In genomic region chr7:27653681-27654437, GRCm38 (mm10) we compare ENCODE assay signal across 9 mouse cellular contexts. TPM values are rescaled to one million over a fixed set of nuclear protein-coding genes. Genes with fewer than 3 reads are reported as not detected.
DNase-seq lines count a peak whose midpoint lies in the region; ATAC-seq lines count a peak whose summit lies in the region.
"Had no signal": no experiment of that assay in that cellular context is flagged by ENCODE, and none has a peak within 500 bp of the region (broad histone marks: within the 10 kb centered on the region; RNA-seq: fewer than 3 reads in every experiment).

Gene Ttc9b (plus strand): TSS chr7:27653915.

- no peak for ATAC-seq in liver, embryonic 11.5 days (replicated peaks; ENCODE audit: low FRiP score)

- H3K4me2 ChIP-seq in liver, embryonic 11.5 days, result peak within 1 kb of the TSS; percentile 29; the same call in 1 of the 2 replicates

- no peak within 1 kb of the TSS for H3K9ac ChIP-seq in liver, embryonic 11.5 days (ENCODE audit: low read depth, low read length)

- WGBS in liver, embryonic 11.5 days, result 7% methylated on average over 61 of the region's 62 CpGs

- no peaks in the 10 kb centered on the region for H3K9me3 ChIP-seq in liver, embryonic 11.5 days (ENCODE audit: control insufficient read depth, low read length)

- peaks cover 71% of the 10 kb centered on the region for H3K27me3 ChIP-seq in liver, embryonic 11.5 days (replicated peaks; ENCODE audit: control insufficient read depth, insufficient read depth, low read length)

- peak; percentile 48 to 68 for DNase-seq in urinary bladder, postnatal 4 days (ENCODE audit: low spot score in 2 of 2)
- DNase-seq in urinary bladder, adult 2 months (ENCODE audit: low spot score), result no peak
- peak; percentile 83 to 87 for DNase-seq in cerebellum, postnatal 36 days
- peak; percentile 85 to 86 for DNase-seq in frontal cortex, postnatal 36 days (ENCODE audit: low spot score in 2 of 2)
- peak; percentile 27 to 49 for DNase-seq in kidney, postnatal 25 days
- DNase-seq in liver, embryonic 11.5 days (ENCODE audit: low spot score), result no peak
- DNase-seq in retina, postnatal 1 day, result peak; percentile 83
- DNase-seq in spleen, postnatal 36 days (ENCODE audit: low spot score in 2 of 2), result no peak

- H3K4me3 ChIP-seq in liver, embryonic 11.5 days (ENCODE audit: low read depth, low read length), result peak within 1 kb of the TSS; percentile 27; the same call in 1 of the 2 replicates

- H3K36me3 ChIP-seq in liver, embryonic 11.5 days (ENCODE audit: control insufficient read depth, insufficient read depth, low read length), result no peaks in the 10 kb centered on the region

- no peak within 1 kb of the TSS for H3K27ac ChIP-seq in liver, embryonic 11.5 days (ENCODE audit: low read depth, low read length)

- peaks cover 7% of the 10 kb centered on the region; the same call in 1 of the 2 replicates for H3K4me1 ChIP-seq in liver, embryonic 11.5 days (replicated peaks; ENCODE audit: control insufficient read depth, insufficient read depth, low read length)

RNA-seq across cellular contexts. Expression of gene Ttc9b, which starts in this region (rescaled TPM):
- polyA plus RNA-seq in urinary bladder, adult 2 months (2012; rRNA removed), result 0.04 TPM in 1 of 2 replicates, not detected in the other
- not detected in 2 replicates for polyA plus RNA-seq in liver, embryonic 11.5 days (2014; fragmentation: Nextera tagmentation; extraction: Ambion mirVana)
- polyA plus RNA-seq: spleen, adult 2 months had no signal

Comparison
In these comparisons a context has a peak if more than half of its experiments do, and no peak if none do; other contexts are left out.
1. DNase-seq: peak in urinary bladder, postnatal 4 days (2 of 2), cerebellum, postnatal 36 days (2 of 2), frontal cortex, postnatal 36 days (2 of 2), kidney, postnatal 25 days (2 of 2) and retina, postnatal 1 day (single experiment); none in urinary bladder, adult 2 months (single experiment), liver, embryonic 11.5 days (single experiment) and spleen, postnatal 36 days (0 of 2).